ENCODE assay signal across 8 mouse cellular contexts in genomic region chr4:48542351-48542750, GRCm38 (mm10). TPM values are rescaled to one million over a fixed set of nuclear protein-coding genes. Genes with fewer than 3 reads are reported as not detected.
DNase-seq lines count a peak whose midpoint lies in the region; ATAC-seq and TF ChIP-seq lines count a peak whose summit lies in the region.
"Had no signal": no experiment of that assay in that cellular context is flagged by ENCODE, and none has a peak within 500 bp of the region (broad histone marks: within the 10 kb centered on the region; RNA-seq: fewer than 3 reads in every experiment).

No protein-coding gene starts in this region.

- H3K4me2 ChIP-seq in lung, embryonic 15.5 days = peak overlapping the region; percentile 85; the same call in 1 of the 2 replicates
- H3K4me2 ChIP-seq in intestine, embryonic 15.5 days (replicated peaks) = peak overlapping the region; percentile 87; the same call in 1 of the 2 replicates
- peak overlapping the region; percentile 76; the same call in 1 of the 2 replicates for H3K4me2 ChIP-seq in stomach, postnatal 0 days (replicated peaks; ENCODE audit: low read depth)

- H3K4me3 ChIP-seq in lung, embryonic 15.5 days = 0 out of 2 replicates have a peak overlapping the region, but pooled peaks have one; percentile 84
- H3K4me3 ChIP-seq in lung, adult 2 months (replicated peaks; ENCODE audit: extremely low read depth, low read depth, low read length) = no peak overlapping the region
- peak overlapping the region; percentile 89 for H3K4me3 ChIP-seq in forebrain, embryonic 10.5 days
- H3K4me3 ChIP-seq in intestine, embryonic 15.5 days (replicated peaks) = no peak overlapping the region
- no peak overlapping the region for H3K4me3 ChIP-seq in stomach, postnatal 0 days (ENCODE audit: low read depth, low read length)

- no peak for TF ChIP-seq EP300 in stomach, postnatal 0 days (optimal IDR thresholded peaks at IDR 0.05)

- H3K9ac ChIP-seq in lung, embryonic 15.5 days = no peak overlapping the region
- H3K9ac ChIP-seq in intestine, embryonic 15.5 days = no peak overlapping the region
- H3K9ac ChIP-seq in stomach, postnatal 0 days (ENCODE audit: low read length) = no peak overlapping the region

- WGBS in lung, embryonic 15.5 days = 21% methylated on average over 5 of the region's 5 CpGs
- 29% methylated on average over 5 of the region's 5 CpGs for WGBS in lung, adult 2 months
- WGBS in forebrain, embryonic 10.5 days = 61% methylated on average over 5 of the region's 5 CpGs
- 31% methylated on average over 5 of the region's 5 CpGs for WGBS in intestine, embryonic 15.5 days
- 26% methylated on average over 5 of the region's 5 CpGs for WGBS in stomach, postnatal 0 days

- H3K36me3 ChIP-seq in lung, embryonic 15.5 days = no peaks in the 10 kb centered on the region
- H3K36me3 ChIP-seq in forebrain, embryonic 10.5 days (replicated peaks) = peaks cover 7% of the 10 kb centered on the region; the same call in 1 of the 2 replicates
- no peaks in the 10 kb centered on the region for H3K36me3 ChIP-seq in intestine, embryonic 15.5 days
- H3K36me3 ChIP-seq in stomach, postnatal 0 days (ENCODE audit: control insufficient read depth, insufficient read depth, low read length) = no peaks in the 10 kb centered on the region
- H3K36me3 ChIP-seq: liver, embryonic 12.5 days had no signal

- no peaks in the 10 kb centered on the region for H3K9me3 ChIP-seq in lung, embryonic 15.5 days
- no peaks in the 10 kb centered on the region for H3K9me3 ChIP-seq in forebrain, embryonic 10.5 days
- H3K9me3 ChIP-seq in intestine, embryonic 15.5 days = no peaks in the 10 kb centered on the region
- H3K9me3 ChIP-seq in stomach, postnatal 0 days (ENCODE audit: control insufficient read depth, low read length) = no peaks in the 10 kb centered on the region
- H3K9me3 ChIP-seq: liver, embryonic 12.5 days had no signal

- no peak overlapping the region for H3K27ac ChIP-seq in lung, embryonic 15.5 days
- H3K27ac ChIP-seq in forebrain, embryonic 10.5 days = peak overlapping the region; percentile 98
- H3K27ac ChIP-seq in intestine, embryonic 15.5 days = no peak overlapping the region
- H3K27ac ChIP-seq in stomach, postnatal 0 days (replicated peaks) = no peak overlapping the region
- H3K27ac ChIP-seq: liver, embryonic 12.5 days had no signal

- H3K4me1 ChIP-seq in lung, embryonic 15.5 days = peaks cover 35% of the 10 kb centered on the region
- H3K4me1 ChIP-seq in lung, adult 2 months (ENCODE audit: control insufficient read depth, insufficient read depth, low read length) = peaks cover 7% of the 10 kb centered on the region
- peaks cover 76% of the 10 kb centered on the region for H3K4me1 ChIP-seq in forebrain, embryonic 10.5 days
- peaks cover 27% of the 10 kb centered on the region for H3K4me1 ChIP-seq in intestine, embryonic 15.5 days (replicated peaks)
- H3K4me1 ChIP-seq in stomach, postnatal 0 days (replicated peaks; ENCODE audit: control insufficient read depth, insufficient read depth) = no peaks in the 10 kb centered on the region; the same call in none of the 2 replicates

- DNase-seq in lung, adult 2 months = no peak
- no peak for DNase-seq in forebrain, embryonic 10.5 days (ENCODE audit: extremely low spot score, low spot score)
- peak; percentile 11 for DNase-seq in stomach, postnatal 0 days (ENCODE audit: low spot score)
- no peak for DNase-seq in left cerebral cortex, adult 11 months (ENCODE audit: low spot score)
- DNase-seq in ovary, postnatal 14 days (ENCODE audit: low spot score) = no peak

- TF ChIP-seq CTCF in lung, adult 2 months (IDR thresholded peaks at IDR 0.05; ENCODE audit: insufficient read depth, low read length) = no peak
- no peak for TF ChIP-seq CTCF in stomach, postnatal 0 days (IDR thresholded peaks at IDR 0.05; ENCODE audit: low read depth)

- no peak for TF ChIP-seq POLR2A in lung, adult 2 months (IDR thresholded peaks at IDR 0.05; ENCODE audit: borderline replicate concordance, extremely low read depth, low read depth, low read length)

- ATAC-seq in lung, embryonic 15.5 days (ENCODE audit: borderline replicate concordance, extremely low read depth, low FRiP score, low TSS enrichment) = no peak
- no peak for ATAC-seq in intestine, embryonic 15.5 days
- no peak for ATAC-seq in stomach, postnatal 0 days (ENCODE audit: low FRiP score, low TSS enrichment)
- ATAC-seq: liver, embryonic 12.5 days had no signal

- H3K27me3 ChIP-seq in lung, embryonic 15.5 days = no peaks in the 10 kb centered on the region
- no peaks in the 10 kb centered on the region for H3K27me3 ChIP-seq in forebrain, embryonic 10.5 days (ENCODE audit: poor library complexity, severe bottlenecking)
- H3K27me3 ChIP-seq in intestine, embryonic 15.5 days (replicated peaks) = no peaks in the 10 kb centered on the region
- no peaks in the 10 kb centered on the region for H3K27me3 ChIP-seq in stomach, postnatal 0 days (ENCODE audit: control insufficient read depth, insufficient read depth, low read length)

RNA-seq across cellular contexts. Expression of gene Msantd3, which starts 2.6 kb away (rescaled TPM):
- 28.3 and 32.4 TPM in 2 replicates for polyA plus RNA-seq in lung, embryonic 15.5 days (2015; fragmentation: Nextera tagmentation; extraction: Ambion mirVana)
- polyA plus RNA-seq in lung, adult 2 months (2012; rRNA removed) = 3.6 and 6.9 TPM in 2 replicates
- 63.3 and 65.2 TPM in 2 replicates for polyA plus RNA-seq in forebrain, embryonic 10.5 days (2016; fragmentation: Nextera tagmentation; extraction: Ambion mirVana)
- polyA plus RNA-seq in intestine, embryonic 15.5 days (2015; fragmentation: Nextera tagmentation; extraction: Ambion mirVana) = 16.9 and 19.8 TPM in 2 replicates
- 11.0 and 11.4 TPM in 2 replicates for polyA plus RNA-seq in stomach, postnatal 0 days (2015; fragmentation: Nextera tagmentation; extraction: Ambion mirVana)

RNA-seq across cellular contexts. Expression of gene Tmeff1, which starts 42.6 kb away (rescaled TPM):
- polyA plus RNA-seq in lung, embryonic 15.5 days (2015; fragmentation: Nextera tagmentation; extraction: Ambion mirVana) = 52.6 and 53.6 TPM in 2 replicates
- polyA plus RNA-seq in lung, adult 2 months (2012; rRNA removed) = 12.6 and 20.8 TPM in 2 replicates
- 53.5 and 64.1 TPM in 2 replicates for polyA plus RNA-seq in forebrain, embryonic 10.5 days (2016; fragmentation: Nextera tagmentation; extraction: Ambion mirVana)
- 37.4 and 45.4 TPM in 2 replicates for polyA plus RNA-seq in intestine, embryonic 15.5 days (2015; fragmentation: Nextera tagmentation; extraction: Ambion mirVana)
- 16.7 and 16.8 TPM in 2 replicates for polyA plus RNA-seq in stomach, postnatal 0 days (2015; fragmentation: Nextera tagmentation; extraction: Ambion mirVana)

Comparison
In these comparisons a context has a peak if more than half of its experiments do, and no peak if none do; other contexts are left out.
1. H3K4me3 ChIP-seq: peak in lung, embryonic 15.5 days (single experiment) and forebrain, embryonic 10.5 days (single experiment); none in lung, adult 2 months (single experiment), intestine, embryonic 15.5 days (single experiment) and stomach, postnatal 0 days (single experiment).
2. Peak in every context shown above with its lines, with median percentiles within 50 percentile points of each other: H3K4me2 ChIP-seq.